Mouse (Mus musculus) cerebellum, postnatal 25 days (tissue): Measurements from ENCODE around the gene Frmpd4.

ENCODE experiments used
- DNase-seq, 2 experiments: peaks; one replicate each; pipeline ENCODE4 v3.0.0; 2021; ENCODE audit warnings: mixed read lengths in 2 of 2

Gene Frmpd4

GRCm38 (mm10) chrX:167523151-167523550 is 1053.9 kb downstream of the Frmpd4 start:
- DNase-seq = peak; percentile 12 to 30

- DNase-seq = no peak
These were observed 1054.5 kb downstream of the Frmpd4 start for GRCm38 (mm10) chrX:167522528-167522927.

GRCm38 (mm10) chrX:167518440-167518839 is 1058.6 kb downstream of the Frmpd4 start:
- no peak for DNase-seq

- peak; percentile 58 to 72 for DNase-seq
These were observed 1079.3 kb downstream of the Frmpd4 start for GRCm38 (mm10) chrX:167497780-167498179.

- no peak for DNase-seq
These were observed 1084.8 kb downstream of the Frmpd4 start for GRCm38 (mm10) chrX:167492265-167492664.

GRCm38 (mm10) chrX:167491589-167492207 is 1085.3 kb downstream of the Frmpd4 start:
- DNase-seq = no peak

GRCm38 (mm10) chrX:167483409-167484177 is 1093.4 kb downstream of the Frmpd4 start:
- DNase-seq = no peak

GRCm38 (mm10) chrX:167477636-167478035 is 1099.4 kb downstream of the Frmpd4 start:
- no peak for DNase-seq

GRCm38 (mm10) chrX:167434883-167435282 is 1142.1 kb downstream of the Frmpd4 start:
- DNase-seq = no peak

GRCm38 (mm10) chrX:167433950-167434349 is 1143.1 kb downstream of the Frmpd4 start:
- DNase-seq = no peak
